Mouse (Mus musculus): ENCODE measurements around the gene Mapkapk2. TPM values are rescaled to one million over a fixed set of nuclear protein-coding genes. Genes with fewer than 3 reads are reported as not detected.

Mapkapk2 gene
- total RNA-seq, 2 experiments from 2014 or later = 26.8 to 31.1 TPM

DNA sequence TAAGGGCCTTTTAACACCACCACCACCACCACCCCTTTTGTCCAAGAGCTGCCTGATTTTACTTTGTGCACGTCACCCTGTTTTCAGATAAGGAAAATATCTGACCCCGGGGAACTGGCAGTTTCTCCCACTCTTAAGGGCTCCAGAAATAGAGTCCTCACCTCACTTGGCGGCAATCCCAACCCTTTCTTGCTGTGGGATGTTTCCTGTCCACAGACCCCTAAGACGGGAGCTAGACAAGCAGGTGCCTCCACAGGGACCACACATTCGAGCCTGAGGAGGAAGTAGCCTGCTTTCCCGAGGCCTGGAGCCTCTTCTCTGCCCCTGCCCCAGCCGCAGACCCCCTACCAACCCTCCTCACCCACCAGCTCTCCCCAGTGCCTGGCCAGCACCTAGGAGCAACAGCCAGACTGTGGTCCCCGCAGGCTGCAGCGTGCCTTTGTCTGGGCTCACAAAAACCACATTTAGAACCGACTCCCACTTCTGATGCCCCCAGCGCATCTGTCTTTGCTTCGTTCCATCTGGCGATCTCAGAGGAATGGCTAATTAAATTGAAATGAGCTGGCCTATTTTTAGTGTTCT lies 18.9 kb upstream of the Mapkapk2 start:
- intact Hi-C loops (cut with DNase I) = loop anchor here (5.0 kb wide), 2 partner anchors 131 to 146 kb away; partner anchors contain the start of gene Rassf5
- peak; percentile 59 for DNase-seq (ENCODE audit: extremely low spot score in 1 of 2, low spot score in 2 of 2)

DNA sequence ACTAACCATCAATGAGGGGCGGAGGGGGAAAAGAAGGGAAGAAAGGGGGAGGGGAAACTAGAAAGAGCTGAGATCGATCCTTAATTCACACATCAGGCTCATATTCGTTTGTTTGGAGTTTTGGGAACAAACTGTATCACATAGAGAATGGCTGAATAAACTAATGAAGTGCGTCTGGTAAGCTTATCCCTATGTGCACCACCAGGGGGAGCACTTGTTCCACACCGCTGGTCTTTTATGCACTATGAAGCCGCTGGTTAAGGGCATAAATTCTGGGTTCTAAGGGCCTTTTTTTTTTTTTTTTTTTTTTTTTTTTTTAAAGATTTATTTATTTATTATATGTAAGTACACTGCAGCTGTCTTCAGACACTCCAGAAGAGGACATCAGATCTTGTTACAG lies 18.3 kb upstream of the Mapkapk2 start:
- intact Hi-C loops (cut with DNase I) = loop anchor here (2.0 to 5.0 kb wide), 3 partner anchors 39 to 146 kb away; partner anchors contain the start of gene Rassf5
- peak in 1 of 2 experiments; percentile 66 for DNase-seq (ENCODE audit: extremely low spot score in 1 of 2, low spot score in 2 of 2)

DNA sequence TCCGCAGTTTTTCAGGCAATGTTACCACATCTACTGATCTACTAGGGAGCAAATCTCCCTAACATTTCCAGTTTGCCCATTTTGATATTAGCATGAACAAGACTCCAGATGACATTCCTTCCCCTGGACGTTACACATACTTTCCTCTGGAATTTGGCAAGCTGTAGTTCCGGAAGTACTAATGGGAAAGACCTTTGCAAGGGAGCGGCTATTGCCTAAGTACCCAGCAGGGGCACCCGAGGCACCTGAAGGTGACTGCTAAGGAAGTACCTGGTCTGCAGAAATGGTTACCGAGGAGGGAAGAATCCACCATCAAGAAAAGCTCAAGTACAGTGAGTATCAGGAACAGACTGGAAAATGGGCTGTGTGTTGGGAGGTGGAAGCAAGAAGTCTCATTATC lies 14.9 kb upstream of the Mapkapk2 start:
- DNase-seq (ENCODE audit: extremely low spot score in 1 of 2, low spot score in 2 of 2) = no peak
- intact Hi-C loops (cut with DNase I) = no loop called here

DNA sequence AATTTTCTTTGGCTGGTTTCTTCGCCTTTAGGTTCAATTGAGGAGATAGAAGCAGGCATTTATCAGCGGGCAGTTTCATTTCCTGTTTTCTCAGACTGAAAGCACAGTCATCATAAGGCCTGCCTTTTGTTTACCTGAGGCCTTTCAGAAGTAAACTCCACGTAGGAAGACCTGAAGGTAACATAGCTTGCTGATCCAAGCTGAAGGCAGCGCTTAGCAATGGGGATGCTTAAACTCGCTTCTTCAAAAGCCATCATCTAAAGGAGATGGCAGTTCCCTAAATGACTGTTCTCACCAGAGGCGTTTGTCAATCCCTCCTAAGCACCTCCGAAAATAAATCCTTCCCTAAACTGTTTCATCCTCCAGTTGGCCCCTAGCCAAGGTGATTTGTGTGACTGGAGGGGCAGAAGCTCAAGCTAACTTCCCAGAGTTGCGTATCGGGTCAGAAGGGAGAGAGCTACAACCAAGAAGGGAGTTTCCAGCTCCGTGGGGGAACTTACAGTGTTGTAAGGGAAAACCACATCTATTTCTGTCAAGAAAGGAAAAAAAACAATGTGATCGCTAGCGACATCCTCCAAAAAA lies 13.0 kb upstream of the Mapkapk2 start:
- peak in 1 of 2 experiments; percentile 53 for DNase-seq (ENCODE audit: extremely low spot score in 1 of 2, low spot score in 2 of 2)
- intact Hi-C loops (cut with DNase I) = no loop called here

DNA sequence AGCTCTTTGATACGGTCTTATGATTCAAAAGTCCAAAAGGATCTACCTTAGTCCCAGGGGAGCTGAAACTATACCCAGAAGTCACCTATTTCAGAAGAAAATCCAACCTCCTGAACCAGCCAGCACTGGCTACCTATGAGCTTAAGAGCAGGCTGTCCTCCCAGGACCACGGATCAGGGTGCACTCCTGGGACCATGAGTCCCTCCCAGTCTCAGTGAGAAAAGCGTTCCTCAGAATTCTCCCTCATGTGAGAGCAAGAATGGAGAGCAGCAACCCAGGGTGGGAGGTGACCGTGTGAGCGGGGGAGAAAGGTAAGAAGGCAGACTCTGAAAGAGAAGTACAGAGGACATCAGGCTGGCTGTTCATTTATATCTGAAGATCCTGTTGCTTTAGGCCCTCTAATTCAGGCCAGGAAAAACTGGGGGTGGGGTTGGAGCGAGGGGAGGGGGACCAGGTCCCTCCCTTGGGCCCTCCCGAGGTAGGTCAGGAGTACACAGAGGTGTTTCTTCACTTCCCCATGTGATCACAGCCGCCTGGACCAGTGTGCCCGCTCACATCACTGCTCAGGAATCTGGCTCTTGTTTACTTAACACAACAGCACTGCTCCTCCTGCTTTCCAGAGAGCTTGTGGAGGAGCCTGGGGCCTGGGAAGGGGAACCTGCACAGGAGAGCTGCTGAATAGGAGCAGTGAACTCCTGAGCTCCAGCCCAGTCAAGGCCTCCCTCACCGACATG lies 10.1 kb upstream of the Mapkapk2 start:
- no peak for DNase-seq (ENCODE audit: extremely low spot score in 1 of 2, low spot score in 2 of 2)
- intact Hi-C loops (cut with DNase I) = loop anchor here (5.0 kb wide), 1 partner anchor 160 kb away; no protein-coding TSS in a partner anchor

DNA sequence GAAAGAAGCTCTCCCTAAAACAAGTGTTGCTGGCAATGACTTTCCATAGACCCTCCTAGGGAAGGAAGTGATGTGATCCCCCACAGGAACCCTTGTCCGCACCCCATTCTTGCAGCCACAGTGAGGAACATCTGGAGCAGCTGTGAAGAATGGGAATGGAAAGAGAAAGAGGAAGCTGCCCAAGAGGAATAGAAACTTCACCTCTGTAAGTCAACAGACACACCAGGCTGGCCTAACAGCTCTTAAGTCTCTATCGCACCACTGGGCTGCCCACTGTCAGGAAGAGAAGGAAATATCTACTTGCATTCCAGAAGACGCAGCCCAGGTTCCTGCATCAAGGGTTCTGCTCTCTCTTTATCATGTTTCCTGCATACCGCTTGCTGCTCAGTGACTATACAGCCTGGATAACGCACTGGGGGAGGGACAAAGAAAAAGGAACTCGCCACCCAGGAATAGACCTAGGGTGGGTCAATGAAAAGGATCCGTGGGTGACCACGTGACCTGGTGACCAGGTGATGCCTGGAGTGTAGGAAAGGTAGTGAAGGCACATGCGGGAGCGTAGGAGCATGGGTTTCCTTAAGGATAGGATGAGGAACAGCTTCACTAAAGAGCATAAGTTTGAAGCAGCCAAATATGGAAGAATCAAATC lies 6.3 kb upstream of the Mapkapk2 start:
- intact Hi-C loops (cut with DNase I) = no loop called here
- no peak for DNase-seq (ENCODE audit: extremely low spot score in 1 of 2, low spot score in 2 of 2)

DNA sequence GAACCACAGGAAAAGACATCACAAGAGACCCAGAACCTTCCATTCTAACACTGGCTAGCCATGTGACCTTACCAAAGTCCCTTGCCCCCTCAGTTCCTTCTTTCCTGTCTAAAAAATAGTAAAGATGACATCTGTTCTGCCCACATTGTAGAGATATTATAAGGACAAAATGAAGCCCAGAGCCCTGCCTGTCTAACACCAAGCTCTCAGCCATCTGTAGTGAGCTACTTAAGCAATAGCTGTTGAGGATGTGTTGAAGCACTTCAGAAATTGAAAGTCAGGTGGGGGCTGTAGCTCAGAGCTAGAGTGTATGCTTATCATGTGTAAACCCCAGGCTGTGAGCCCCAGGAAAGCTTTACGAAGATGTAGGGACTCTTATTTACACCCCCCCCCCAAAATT lies 3.2 kb upstream of the Mapkapk2 start:
- no peak for DNase-seq (ENCODE audit: extremely low spot score in 1 of 2, low spot score in 2 of 2)
- intact Hi-C loops (cut with DNase I) = no loop called here

DNA sequence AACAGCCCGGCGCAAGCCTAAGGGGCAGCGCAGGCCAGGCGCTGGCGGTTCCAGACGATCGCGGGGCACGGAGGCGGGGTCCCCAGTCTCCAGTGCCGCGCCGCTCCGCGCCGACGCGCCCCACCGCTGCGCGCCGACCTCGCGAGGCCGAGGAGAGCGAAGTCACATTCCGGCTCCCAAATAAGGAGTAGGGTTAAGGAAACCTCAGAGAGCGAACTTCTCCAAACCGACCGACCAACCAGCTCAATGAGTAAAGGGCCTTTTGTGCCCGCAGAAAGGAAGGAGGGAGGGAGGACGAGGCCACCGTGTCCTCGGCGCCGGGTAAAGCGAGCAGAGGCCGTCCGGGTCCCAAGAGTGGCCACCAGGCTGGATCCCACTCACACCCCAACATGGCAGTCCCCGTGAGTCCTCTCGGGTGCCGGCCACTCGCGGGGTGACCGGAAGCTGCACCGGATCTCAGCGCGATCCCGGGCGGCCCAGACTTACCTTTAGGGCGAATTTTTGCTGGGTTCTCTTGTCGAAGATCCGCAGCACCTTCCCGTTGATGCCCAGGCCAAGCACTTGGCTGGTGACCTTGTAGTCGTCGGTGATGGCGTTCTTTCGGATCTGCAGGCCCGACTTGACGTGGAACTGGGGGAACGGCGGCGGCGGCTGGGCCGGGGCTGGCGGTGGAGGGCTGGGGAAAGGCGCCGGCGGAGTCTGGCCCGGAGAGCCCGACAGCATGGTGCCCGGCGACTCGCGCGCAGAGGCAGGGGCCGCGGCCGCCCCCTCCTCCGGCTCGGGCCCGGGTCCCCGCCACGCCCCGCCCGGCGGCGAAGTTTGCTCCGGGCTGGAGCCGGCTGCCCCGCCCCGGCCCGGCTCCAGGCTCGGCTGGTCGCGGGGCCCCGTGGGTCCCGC lies 575 bp downstream of the Mapkapk2 start:
- DNase-seq (ENCODE audit: extremely low spot score in 1 of 2, low spot score in 2 of 2) = peak in 1 of 2 experiments; percentile 80
- intact Hi-C loops (cut with DNase I) = no loop called here

DNA sequence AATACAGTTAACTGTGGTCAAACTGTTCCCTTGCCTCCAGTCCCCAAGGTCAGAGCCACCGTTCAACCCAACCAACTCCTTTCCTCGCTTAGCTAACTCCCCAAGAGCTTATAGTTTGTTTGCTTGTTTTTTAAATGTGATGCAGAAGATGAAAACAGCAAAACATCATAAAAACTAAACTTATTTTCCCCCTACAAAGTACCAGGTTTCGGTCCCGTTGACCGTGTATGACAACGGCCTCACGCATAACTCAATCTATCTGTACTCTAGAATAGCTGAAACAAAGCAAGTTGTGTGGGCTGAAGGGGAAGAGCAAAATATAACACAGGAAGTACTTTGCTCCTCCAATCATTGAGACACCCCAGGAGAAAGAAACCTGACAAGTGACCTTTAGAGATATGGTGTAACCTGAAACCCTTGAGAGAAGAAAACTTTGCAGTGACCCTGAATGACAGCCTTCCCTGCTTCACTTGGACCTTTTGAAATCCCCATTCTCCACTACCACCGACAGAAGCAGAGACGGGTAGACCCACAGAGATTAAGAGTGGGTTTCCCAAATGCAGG lies 1.4 kb downstream of the Mapkapk2 start:
- DNase-seq (ENCODE audit: extremely low spot score in 1 of 2, low spot score in 2 of 2) = no peak
- intact Hi-C loops (cut with DNase I) = no loop called here

DNA sequence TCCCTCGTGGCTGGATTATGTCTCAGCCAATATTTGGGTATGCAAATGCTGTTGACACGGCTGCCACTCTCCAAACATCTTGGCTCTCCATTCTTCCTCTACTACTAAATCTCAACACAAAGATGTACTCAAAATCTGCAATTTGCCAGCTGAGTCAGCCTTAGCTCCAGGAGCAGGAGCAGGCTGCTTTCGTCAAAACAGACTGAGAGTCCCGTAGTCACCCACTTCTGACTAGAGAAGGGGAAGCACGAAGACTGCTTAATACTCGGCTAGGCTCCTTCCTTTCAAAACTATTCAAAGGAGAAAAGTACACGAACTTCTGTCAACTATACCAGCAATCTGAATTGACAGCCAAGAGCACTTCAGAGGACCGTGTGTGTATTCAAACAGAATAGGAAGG lies 2.1 kb downstream of the Mapkapk2 start:
- DNase-seq (ENCODE audit: extremely low spot score in 1 of 2, low spot score in 2 of 2) = no peak
- intact Hi-C loops (cut with DNase I) = no loop called here

DNA sequence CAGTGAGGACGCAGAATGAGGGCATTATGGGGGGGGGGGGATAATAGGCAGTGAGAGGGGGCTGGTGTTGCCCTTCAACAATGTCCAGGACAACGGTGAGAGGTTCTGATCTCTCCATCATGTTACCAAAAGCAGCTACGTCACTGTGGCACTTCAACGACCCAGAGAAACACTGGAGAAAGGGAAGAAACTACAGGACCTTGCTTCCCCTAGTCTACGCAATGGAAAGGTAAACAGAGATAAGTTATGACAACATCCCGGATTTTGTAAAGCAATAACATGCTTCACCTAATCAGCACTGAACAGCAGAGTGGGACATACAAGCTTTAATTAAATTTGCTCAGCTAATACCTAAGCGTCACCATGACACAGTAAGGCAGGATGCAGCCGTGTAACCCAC lies 3.7 kb downstream of the Mapkapk2 start:
- intact Hi-C loops (cut with DNase I) = no loop called here
- DNase-seq (ENCODE audit: extremely low spot score in 1 of 2, low spot score in 2 of 2) = no peak

DNA sequence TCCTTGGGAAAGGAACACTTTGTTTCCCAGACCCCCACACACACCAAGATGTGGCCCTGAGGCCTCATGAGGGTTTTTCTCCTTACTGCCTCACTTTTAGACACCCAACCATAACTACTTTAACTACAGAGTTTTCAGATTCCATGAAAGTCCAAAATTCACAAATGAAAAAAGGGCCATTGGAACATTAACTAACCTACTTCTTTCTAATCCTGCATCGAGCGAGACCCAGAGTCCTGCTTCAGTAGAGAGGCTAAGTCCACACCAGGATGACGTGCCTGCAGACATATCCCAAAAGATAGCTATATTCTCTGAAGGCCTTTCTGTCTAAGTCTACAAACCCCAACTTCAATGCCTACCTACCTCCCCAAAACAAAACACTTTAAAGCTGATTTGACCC lies 4.8 kb downstream of the Mapkapk2 start:
- DNase-seq (ENCODE audit: extremely low spot score in 1 of 2, low spot score in 2 of 2) = no peak
- intact Hi-C loops (cut with DNase I) = no loop called here

DNA sequence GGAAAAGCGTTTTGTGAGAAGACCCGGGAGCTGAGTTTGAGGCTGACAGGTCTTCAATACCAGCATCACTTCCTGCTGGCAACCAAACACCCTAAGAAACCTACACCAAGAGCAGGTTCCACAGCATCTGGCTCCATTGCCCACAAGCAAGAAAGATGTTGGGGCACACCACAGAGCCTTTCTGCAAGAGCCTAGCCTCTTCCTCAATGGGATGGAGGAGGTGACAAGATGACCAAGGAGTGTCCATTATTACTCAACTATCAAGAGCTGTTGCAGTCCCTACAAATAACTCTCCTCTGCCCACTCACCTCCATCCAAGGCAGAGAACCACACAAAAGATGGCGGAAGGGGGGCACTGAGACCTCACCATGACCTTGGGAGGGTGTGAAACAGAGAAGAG lies 5.5 kb downstream of the Mapkapk2 start:
- no peak for DNase-seq (ENCODE audit: extremely low spot score in 1 of 2, low spot score in 2 of 2)
- intact Hi-C loops (cut with DNase I) = no loop called here

DNA sequence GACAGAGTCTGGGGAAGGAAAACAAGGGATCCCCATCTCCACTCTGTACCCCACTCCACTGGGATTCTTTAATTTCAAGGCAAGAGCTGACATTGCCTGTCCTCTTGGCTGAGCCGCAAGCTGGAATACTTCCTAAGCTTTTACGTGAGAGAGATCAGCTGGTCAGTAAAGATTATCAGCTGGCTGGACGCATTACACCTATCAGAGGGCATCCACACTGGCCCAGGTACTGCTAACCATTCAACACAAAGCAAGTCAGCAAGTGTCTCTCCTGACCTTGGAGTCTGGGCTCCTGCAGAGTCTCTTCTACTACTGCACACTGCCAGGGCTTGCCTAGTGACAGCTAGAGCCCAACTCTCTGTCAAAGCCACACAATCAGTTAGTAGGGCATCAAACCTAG lies 6.1 kb downstream of the Mapkapk2 start:
- DNase-seq (ENCODE audit: extremely low spot score in 1 of 2, low spot score in 2 of 2) = no peak
- intact Hi-C loops (cut with DNase I) = no loop called here

DNA sequence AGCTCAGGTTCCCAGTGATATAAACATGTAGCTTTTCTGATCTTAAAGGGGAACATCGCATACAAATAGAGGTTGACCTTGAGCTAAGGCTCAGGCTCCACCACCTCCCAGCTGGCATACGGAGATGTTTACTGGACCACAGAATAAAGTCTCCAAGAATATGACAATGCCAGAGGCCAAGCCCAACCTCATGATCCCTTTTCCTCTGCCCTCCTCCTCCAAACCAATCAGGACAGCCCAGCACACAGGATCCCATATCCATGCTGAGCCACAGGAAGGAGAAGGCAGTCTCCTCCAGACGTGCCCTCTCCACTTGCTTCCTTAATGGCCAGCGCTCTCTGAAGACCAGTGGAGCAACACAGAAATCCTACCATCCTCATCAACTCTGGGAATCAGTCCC lies 6.7 kb downstream of the Mapkapk2 start:
- no peak for DNase-seq (ENCODE audit: extremely low spot score in 1 of 2, low spot score in 2 of 2)
- intact Hi-C loops (cut with DNase I) = no loop called here

DNA sequence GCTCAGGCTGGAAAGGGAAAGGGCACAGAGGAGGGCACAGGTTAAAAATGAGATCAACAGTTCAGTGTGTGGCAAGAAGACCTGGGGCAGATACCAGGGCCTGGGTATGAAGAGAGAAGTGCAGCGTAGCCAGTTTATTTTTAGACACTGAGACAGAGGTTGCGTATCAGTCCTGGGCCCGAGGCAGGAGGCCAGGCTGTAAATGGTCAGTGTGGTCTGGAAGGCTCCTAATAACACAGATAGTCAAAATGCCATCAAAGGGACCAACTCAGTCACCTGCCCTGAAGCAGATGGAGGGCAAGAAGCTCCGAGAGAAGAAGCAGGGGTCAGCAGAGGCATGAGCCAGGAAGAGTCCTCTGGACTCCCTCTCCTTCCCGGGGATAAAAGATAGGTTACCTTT lies 7.4 kb downstream of the Mapkapk2 start:
- intact Hi-C loops (cut with DNase I) = no loop called here
- DNase-seq (ENCODE audit: extremely low spot score in 1 of 2, low spot score in 2 of 2) = no peak

DNA sequence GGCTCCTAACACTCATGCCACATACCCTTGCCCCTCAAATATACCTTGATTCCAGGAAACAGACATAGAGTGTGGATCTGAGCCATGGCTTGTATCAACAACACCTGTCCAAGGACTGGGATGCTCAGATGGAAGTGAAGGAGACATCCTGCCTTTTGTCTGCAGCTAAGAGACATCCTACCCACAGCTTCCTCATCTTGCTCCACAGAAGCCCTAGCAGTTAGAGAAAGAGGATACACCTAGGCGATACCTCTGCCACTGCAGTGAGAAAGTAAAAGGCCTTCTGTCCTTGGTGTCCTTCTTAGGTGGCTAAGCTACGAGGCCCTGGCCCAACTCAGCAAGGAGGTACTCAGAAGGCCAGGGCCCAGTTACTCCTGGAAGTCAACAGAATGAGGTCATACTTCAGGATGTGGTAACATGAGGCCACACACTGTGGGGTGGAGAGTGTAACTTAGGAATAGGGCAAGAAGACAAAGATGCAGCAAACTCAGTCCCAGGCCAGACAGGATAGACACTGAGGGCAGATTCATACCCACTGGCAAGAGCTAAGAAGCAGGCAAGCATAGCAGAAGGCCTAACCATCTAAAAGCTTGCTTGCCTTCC lies 8.0 kb downstream of the Mapkapk2 start:
- intact Hi-C loops (cut with DNase I) = no loop called here
- DNase-seq (ENCODE audit: extremely low spot score in 1 of 2, low spot score in 2 of 2) = no peak

DNA sequence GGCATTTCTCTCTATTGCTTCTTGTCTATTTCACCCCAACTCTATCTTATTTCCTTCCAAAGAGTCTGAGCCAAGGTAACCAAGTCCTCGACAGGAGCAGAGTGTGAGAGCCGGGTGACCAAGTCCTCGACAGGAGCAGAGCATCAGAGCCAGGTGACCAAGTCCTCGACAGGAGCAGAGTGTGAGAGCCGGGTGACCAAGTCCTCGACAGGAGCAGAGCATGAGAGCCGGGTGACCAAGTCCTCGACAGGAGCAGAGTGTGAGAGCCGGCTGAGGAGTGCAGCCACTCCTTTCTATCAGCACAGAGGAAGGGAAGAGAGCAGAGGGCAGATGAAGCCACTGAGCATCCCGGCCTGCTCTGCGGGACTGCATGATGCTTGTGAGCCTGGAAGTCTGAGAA lies 9.1 kb downstream of the Mapkapk2 start:
- no peak for DNase-seq (ENCODE audit: extremely low spot score in 1 of 2, low spot score in 2 of 2)
- intact Hi-C loops (cut with DNase I) = no loop called here

All from left cerebral cortex, postnatal 10 days (tissue).